Mouse (Mus musculus) liver, adult (tissue): Measurements from ENCODE around the gene Fip1l1.

Source experiments
- GATA4 ChIP-seq: IDR thresholded peaks from 2 replicates; pipeline ENCODE4 v1.6.1; 2014; ENCODE audit warnings: mild to moderate bottlenecking, low read length; ENCODE audit not compliant: insufficient replicate concordance

Fip1l1 gene

GRCm38 (mm10) chr5:74535240-74536021, at the start of gene Fip1l1:
Gene Fip1l1, plus strand, starts transcription at chr5:74535449.
- peak; percentile 15; the same call in 1 of the 2 replicates for TF ChIP-seq GATA4

DNA sequence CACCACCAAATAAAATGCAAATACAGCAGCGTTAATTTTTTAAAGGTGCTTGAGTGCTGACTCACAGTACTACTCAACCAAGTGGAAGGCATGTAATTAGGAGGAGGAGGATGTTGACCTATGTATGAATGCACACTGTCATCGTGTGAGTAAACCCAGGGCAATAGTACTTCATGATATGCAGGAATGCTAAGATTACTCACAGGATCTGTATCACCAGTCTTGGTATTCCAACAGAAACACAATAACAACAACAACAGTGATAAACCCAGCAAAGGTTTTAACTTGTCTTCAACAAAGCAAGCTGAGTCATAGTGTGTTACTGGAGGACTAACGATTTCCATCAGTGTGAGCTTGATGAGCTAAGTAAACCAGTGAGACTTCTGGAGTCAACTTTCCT, 42.5 kb upstream of the Fip1l1 start:
- no peak for TF ChIP-seq GATA4

DNA sequence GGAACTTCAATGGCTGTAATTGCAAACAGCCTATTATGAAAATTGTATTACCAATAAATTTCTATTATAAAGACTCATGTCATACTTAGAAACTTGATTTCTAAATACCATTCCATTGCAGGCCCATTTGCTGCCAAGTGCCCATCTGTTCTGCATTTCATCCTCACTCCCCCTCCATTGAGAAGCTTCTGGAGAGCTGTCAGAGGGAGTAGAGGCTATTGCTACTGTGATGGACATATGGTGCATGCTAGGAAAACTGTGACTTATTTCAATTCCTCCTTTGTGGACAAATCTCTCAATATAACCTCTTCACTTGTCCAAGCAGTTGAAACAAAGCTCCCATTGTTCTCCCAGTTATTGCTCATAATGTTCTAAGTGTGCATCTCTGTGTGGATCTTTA, 23.6 kb upstream of the Fip1l1 start:
- TF ChIP-seq GATA4 = no peak

- no peak for TF ChIP-seq GATA4
Measured at GRCm38 (mm10) chr5:74527025-74527424, 8.2 kb upstream of the Fip1l1 start.

DNA sequence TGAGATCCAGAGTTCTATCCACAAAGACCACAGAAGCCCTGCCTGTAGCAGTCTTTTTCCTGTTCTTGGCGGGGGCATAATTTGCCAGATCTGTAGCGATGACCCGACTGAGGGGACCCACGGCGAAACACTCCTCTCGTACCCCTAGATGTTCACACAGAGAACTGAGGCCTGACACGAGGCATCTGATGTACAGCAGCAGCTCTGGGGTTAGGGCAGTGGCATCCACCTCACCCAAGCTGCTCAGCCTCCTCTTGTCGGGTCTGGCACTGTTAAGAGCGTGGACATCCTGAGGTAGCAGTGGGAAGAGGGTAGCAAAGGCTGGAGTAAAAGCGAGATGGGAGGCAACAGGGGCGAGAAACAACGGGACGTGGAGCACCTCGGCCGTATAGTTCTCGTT, 4.5 kb upstream of the Fip1l1 start:
- TF ChIP-seq GATA4 = no peak

GRCm38 (mm10) chr5:74531630-74532280, 3.5 kb upstream of the Fip1l1 start, which contains the start of gene Scfd2:
Gene Scfd2, minus strand, starts transcription at chr5:74531759.
- no peak for TF ChIP-seq GATA4

GRCm38 (mm10) chr5:74536180-74536947, 1.1 kb downstream of the Fip1l1 start:
- no peak for TF ChIP-seq GATA4

DNA sequence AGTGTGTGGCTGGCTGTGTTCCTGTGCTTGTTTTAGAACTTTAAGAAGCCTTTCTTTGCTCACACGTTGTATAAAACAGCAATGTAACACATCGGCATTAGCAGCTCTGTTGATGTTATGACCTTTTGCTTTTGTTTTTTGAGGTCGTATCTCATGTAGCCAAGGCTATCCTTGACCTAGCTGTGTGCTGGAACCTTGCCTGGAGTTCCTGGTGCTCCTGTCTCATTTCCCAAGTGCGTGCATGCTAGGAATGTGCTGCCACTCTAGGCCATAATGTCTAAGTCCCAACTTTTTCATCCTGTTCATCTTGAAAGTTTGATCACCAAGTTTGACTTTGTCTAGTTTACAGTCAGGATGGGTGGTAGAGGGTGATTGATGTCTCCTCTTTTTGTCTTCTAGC, 10.4 kb downstream of the Fip1l1 start:
- TF ChIP-seq GATA4 = no peak

DNA sequence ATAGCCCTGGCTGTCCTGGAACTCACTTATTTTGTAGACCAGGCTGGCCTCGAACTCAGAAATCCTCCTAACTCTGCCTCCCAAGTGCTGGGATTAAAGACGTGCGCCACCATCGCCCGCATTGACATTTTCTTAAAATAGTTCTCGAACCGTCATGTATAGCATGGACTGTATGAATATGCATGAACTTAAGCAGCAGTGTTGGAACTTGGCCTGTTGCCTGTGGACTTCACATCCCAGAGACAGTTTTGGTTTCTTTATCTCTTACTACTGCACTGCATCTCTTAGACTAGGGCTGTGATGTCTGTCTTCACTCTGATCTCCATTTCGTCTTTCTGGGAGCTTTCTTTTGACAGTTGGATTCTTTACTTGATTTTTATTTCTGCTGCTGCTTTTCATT, 14.3 kb downstream of the Fip1l1 start:
- TF ChIP-seq GATA4 = no peak

- no peak for TF ChIP-seq GATA4
Measured at GRCm38 (mm10) chr5:74561151-74561550, 25.9 kb downstream of the Fip1l1 start.

GRCm38 (mm10) chr5:74571767-74572166, 36.5 kb downstream of the Fip1l1 start:
- TF ChIP-seq GATA4 = no peak

DNA sequence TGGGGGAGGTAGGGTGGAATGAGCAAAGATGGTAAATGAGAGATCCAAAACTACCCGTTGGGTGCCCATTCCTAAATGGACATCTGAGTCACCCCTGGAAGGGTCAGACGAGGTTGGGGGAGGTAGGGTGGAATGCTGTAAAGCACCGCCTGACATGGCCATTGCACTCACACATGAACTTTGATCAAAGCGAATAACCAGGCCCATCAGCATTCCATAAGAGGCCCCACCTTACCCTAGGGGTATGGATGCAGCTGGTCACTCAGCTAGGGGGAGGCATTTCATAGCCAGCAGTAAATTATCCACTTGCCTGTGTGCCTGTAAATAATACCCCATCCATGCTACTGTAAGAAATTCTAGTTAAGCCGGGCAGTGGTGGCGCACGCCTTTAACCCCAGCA, 53.9 kb downstream of the Fip1l1 start:
- no peak for TF ChIP-seq GATA4

GRCm38 (mm10) chr5:74591413-74591812, 56.2 kb downstream of the Fip1l1 start:
- no peak for TF ChIP-seq GATA4

- no peak for TF ChIP-seq GATA4
Measured at GRCm38 (mm10) chr5:74593147-74593546, 57.9 kb downstream of the Fip1l1 start.

DNA sequence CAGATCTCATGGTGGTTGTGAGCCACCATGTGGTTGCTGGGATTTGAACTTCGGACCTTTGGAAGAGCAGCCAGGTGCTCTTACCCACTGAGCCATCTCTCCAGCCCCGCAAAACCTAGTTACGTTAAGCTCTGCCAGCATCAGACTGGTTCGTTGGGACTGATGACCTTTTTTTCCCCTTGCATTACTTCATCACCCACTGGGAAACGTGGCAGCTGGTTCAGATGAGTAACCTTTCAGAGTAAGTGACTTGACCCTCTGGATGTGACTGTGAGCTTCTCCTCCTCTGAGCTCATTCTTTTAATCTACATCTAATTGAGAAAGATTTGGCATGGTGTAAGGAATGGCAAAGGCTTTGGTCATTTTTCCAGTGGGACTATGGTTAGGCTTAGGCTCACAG, 64.8 kb downstream of the Fip1l1 start:
- no peak for TF ChIP-seq GATA4

- no peak for TF ChIP-seq GATA4
Measured at GRCm38 (mm10) chr5:74601171-74601570, 65.9 kb downstream of the Fip1l1 start.
